Mouse (Mus musculus) megakaryocyte, embryonic 14.5 days (primary cell): ENCODE results near the gene Scrn2.

Experiments
- FLI1 ChIP-seq: IDR thresholded peaks from 2 replicates; pipeline ENCODE4 v1.6.1; 2012; ENCODE audit warnings: low read length, inconsistent platforms, mixed read lengths
- GATA1 ChIP-seq: IDR thresholded peaks from 3 replicates; pipeline ENCODE4 v1.6.1; 2012; ENCODE audit warnings: mixed read lengths, low read length, inconsistent platforms, borderline replicate concordance

GRCm38 (mm10) chr11:96981461-96981860 is 48.3 kb upstream of the Scrn2 start:
- no peak for TF ChIP-seq GATA1
- no peak for TF ChIP-seq FLI1
